Mouse (Mus musculus): ENCODE measurements around the gene Syngr2.

GRCm38 (mm10) chr11:117766275-117766674 lies 43.2 kb upstream of the Syngr2 start:
- TF ChIP-seq GATA1 (IDR thresholded peaks at IDR 0.05; ENCODE audit: borderline replicate concordance, low read length) = no peak
- no peak for TF ChIP-seq FLI1 (IDR thresholded peaks at IDR 0.05; ENCODE audit: low read length)
